Mouse (Mus musculus) cerebellum, adult (tissue): Measurements from ENCODE around the gene Cryzl2.

Experiments
- ATAC-seq: cut with Nextera tagmentation; 2 replicates; pipeline ENCODE4 v1.9.2; 2017; ENCODE audit warnings: mild to moderate bottlenecking, moderate library complexity, mixed read lengths; ENCODE audit not compliant: insufficient number of reproducible peaks, low FRiP score, low TSS enrichment

Cryzl2 gene

DNA sequence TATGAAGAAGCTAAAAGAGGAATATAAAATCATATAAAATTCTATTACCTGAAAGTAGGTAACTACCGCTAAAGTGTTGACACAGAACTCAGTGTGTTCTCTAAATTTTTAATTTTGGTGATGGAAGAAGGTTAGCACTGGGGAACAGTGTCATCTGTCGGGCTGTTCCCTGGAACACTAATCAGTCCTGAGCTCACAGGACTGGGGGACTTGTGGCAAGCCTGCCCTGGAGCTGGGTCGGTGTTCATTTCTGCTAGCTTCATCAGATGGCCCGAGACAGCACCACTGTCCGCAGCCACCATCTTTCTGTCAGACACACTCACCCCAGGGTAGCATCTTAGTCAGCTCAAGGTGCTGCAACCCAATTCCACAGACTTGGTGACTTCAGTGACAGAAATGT, 63.9 kb downstream of the Cryzl2 start:
- no peak for ATAC-seq

DNA sequence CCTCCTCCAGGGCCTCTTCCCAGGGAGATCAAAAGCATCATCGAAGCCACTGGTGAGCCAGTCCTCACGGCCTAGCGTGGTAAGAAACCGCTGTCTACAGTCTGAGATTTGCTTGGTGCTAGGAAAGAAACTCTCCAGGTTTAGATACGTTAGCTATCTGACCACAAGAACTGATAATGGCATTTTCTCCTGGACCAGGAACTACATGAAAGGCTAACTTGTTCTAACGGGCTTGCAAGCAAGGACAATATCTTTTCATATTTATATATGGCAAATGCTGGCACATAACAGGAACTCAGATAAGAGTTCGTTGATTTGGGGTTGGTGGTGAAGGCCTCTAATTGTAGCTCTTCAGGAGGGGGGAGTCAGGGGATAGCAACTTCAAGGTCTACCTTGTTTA, 66.4 kb downstream of the Cryzl2 start:
- no peak for ATAC-seq

DNA sequence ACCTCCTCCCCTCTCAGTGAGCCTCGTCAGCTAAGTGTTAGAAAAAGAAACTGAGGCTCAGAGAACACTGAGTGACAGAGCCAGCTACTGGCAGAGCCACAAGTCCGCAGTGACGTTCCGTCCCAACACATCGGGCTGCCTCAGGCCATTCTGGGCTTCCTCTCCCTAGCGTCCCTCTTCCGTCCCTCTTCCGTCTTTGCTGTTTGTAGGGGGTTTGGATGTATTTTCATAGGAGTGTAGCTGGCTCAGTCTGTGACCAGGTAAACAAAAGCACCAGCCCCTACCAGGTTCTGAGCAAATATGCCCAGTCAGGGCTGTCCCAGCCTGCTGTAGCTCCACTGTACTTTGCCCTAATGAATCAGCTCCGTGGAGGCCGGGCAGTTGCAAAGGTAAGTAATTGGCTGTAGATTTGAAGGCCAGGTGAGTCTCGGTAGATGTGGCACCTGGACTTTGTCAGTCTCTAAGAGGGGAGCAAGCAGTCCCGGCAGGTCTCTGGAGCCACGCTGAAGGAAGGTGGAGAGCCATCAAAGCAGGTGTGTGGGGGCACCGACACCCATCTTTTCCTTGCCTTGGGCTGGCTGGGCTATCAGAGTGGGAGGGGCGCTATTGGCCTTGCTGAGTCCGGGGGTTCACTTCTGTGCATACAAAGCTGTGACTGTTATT, 67.4 kb downstream of the Cryzl2 start:
- no peak for ATAC-seq

DNA sequence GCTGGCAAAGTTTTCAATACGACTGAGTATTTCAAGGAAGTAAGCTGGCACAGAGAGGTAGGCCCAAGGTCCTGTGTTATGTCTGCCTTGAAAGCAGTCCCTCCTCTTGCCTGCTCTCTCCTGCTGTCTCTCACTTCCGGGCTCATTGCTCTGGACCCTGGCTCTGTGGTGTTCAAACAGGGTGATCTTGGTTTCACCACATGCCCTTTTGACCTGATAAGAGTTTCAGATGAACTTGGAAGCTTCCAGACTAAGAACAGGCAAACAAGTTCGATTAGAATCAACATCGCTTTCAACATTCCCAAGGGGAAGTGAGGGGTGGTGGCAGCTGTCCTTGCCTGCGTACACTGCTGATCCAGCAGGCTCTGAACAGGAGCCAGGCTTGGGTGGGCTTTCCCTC, 68.2 kb downstream of the Cryzl2 start:
- no peak for ATAC-seq

DNA sequence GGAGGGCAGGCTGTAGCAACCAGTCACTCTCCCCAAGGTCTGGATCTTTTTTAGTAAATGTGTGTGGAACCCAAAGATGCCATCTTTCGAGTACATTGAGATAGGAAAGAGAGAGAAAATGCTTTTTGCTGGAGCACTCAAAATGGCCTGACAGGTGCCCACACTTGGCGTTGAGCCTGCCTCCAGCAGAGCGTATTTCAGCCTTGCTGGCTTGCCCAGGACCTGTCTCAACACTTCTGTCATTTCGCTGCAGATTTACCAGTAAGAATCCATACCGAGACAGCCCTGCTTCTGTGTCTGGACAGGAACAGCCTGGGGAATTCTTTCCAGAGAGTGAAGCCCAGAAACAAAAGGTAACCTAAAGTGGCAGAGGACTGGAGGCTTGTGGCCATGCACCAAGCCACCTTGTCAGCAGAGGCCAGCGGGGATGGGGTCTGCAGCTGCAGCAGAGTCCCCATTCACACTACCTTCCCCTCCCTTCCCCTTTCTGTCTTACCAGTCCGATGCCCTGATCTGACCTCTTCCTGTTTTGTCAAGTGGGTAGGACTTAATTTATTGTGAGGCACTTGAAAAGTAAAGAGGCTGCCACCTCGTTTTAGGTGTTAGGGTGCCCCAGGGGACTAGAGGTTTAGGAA, 74.6 kb downstream of the Cryzl2 start:
- ATAC-seq: peak; percentile 85

DNA sequence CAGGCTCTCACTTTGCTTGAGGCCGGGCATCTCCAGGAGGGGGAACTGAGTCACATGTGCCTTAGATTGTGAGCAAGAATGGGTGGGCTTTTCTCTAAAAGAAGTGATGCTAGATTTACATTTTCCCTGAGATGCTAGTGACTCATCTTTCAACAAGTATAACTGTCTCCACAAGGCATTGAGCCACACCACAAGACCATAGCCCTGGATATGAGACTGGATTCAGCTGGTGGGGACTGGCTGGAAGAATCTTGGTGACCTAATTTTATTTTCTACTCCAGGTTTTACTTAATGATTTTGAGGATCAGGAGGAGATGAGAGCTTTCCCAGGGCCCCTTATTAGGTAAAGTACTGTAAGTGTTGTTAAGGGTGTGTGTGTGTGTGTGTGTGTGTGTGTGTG, 77.2 kb downstream of the Cryzl2 start:
- no peak for ATAC-seq

DNA sequence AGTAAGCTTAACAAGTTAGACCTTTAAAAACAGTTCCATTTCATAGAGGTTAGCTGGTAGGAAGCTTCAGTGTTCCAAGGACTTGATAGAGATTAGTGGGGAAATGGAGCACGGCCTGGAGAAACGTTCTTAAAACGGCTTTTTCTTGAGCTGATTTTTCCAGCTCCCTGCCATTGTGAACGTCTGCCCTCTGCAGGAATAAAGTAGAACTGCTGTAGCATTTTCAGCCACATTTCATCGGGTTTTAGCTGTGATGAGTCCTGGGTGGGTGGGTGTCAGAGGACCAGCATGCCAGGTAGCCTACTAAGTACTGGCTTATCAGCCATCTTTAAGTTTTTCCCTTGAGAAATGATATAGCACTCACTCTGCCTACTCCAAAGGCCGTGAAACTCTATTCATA, 78.1 kb downstream of the Cryzl2 start:
- 0 out of 2 replicates have a peak, but pooled peaks have one; percentile 15 for ATAC-seq

DNA sequence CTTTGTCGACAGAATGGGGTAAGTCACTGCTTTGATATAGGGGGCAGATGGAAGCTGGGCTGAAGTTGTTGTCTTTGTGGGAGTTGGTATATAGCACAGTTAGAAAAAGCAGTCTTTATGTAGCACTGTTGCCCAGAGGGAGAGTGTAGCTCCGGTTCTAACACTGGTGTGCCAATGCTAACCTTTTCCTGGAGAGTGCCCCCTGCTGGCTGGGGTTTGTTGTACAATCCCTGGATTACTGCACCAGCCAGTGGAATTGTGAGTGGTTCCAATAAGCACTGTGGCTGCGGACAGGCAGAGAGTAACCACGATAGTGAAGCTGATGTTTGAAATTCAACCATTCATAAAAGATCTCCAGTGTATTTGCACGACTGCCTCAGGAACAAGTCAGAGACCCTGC, 79.3 kb downstream of the Cryzl2 start:
- ATAC-seq: no peak
